Mouse (Mus musculus): Measurements from ENCODE around the gene Suds3. TPM values are rescaled to one million over a fixed set of nuclear protein-coding genes. Genes with fewer than 3 reads are reported as not detected.

Suds3 gene
- polyA plus RNA-seq, 1 experiment from 2014 or later, result 88.6 TPM

DNA sequence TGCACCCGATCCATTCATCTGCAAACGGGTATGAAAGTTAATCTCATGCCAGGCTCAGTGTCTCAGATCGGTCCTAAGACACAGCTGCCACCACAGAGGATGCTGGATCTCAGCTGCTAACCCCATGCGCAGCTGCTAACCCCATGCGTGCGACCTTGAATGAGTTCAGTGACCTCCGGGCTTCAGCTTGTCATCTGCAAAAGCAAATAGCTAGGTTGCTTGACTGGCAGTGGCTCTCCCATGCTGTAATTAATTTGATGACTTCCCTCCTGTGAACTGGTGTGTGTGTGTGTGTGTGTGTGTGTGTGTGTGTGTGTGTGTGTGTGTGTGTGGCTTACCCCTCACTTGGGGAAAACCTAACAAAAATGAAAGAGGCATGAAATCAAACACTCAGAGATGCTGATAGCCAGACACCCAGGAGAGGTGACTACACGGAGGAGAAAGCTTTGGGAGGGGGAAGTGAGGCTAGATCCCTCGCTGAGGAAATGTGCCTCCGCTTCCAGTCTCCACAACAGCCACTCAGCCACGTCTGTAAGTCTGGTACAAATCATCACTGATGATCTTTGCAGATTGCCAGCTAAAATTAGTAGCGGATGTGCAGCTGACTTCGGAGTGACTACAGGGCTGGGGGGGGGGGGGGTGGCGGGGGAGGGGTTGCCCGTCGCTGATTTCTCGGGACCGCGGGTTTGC, 47.0 kb downstream of the Suds3 start:
- no peak for ATAC-seq (ENCODE audit: low FRiP score, low read depth)
- H3K27me3 ChIP-seq, result no peaks in the 10 kb centered on the region
- H3K4me3 ChIP-seq, result peak overlapping the region; percentile 5; the same call in 1 of the 2 replicates
- no peak overlapping the region for H3K27ac ChIP-seq (replicated peaks)
- H3K9ac ChIP-seq, result no peak overlapping the region
- peak overlapping the region; percentile 46 for H3K4me2 ChIP-seq
- H3K4me1 ChIP-seq (replicated peaks), result peaks cover 17% of the 10 kb centered on the region; the same call in 1 of the 2 replicates
- no peaks in the 10 kb centered on the region for H3K36me3 ChIP-seq
- H3K9me3 ChIP-seq, result no peaks in the 10 kb centered on the region
- WGBS, result 17% methylated on average over 19 of the region's 19 CpGs

DNA sequence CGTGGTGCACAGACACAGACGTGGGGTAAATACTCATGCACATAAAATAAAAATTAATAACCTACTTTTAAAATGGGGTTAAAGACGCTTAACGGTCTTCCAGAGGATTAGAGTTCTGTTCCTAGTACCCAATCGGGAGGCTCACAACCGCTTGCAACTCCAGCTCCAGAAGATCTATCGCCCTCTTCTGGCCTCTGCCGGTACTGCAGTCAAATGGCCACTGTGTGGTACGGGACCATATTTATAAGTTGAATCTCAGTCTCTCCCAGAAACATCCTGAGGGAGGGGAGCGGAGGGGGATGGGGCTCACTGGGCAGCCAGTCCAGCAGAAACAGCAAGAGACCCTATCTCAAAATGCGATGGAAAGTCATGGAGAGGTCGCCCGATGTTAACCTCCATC, 47.7 kb downstream of the Suds3 start:
- H3K27me3 ChIP-seq, result no peaks in the 10 kb centered on the region
- 76% methylated on average over 13 of the region's 13 CpGs for WGBS
- H3K9ac ChIP-seq, result no peak overlapping the region
- no peak overlapping the region for H3K27ac ChIP-seq (replicated peaks)
- no peak overlapping the region for H3K4me2 ChIP-seq
- no peak overlapping the region for H3K4me3 ChIP-seq
- peaks cover 17% of the 10 kb centered on the region; the same call in 1 of the 2 replicates for H3K4me1 ChIP-seq (replicated peaks)
- no peaks in the 10 kb centered on the region for H3K9me3 ChIP-seq
- no peaks in the 10 kb centered on the region for H3K36me3 ChIP-seq
- ATAC-seq (ENCODE audit: low FRiP score, low read depth), result no peak

DNA sequence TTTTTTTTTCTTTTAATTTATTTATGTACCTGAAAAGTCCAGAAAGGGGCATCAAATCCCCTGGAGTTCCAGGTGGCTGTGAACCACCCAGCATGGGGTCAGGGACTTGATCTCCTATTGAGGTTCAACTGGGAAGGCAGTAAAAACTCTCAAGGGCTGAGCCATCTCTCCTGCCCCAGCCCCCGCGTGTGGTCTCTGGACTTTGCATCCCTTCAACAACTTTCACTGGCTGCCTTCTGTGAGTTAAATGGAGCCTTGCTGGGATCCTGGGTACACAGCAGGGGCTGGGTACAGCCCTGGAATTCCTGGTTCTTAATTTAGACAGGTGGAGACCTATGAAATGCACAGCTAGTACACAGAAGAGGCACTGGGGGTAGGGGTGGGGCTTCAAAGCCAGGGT, 54.7 kb downstream of the Suds3 start:
- no peaks in the 10 kb centered on the region for H3K36me3 ChIP-seq

DNA sequence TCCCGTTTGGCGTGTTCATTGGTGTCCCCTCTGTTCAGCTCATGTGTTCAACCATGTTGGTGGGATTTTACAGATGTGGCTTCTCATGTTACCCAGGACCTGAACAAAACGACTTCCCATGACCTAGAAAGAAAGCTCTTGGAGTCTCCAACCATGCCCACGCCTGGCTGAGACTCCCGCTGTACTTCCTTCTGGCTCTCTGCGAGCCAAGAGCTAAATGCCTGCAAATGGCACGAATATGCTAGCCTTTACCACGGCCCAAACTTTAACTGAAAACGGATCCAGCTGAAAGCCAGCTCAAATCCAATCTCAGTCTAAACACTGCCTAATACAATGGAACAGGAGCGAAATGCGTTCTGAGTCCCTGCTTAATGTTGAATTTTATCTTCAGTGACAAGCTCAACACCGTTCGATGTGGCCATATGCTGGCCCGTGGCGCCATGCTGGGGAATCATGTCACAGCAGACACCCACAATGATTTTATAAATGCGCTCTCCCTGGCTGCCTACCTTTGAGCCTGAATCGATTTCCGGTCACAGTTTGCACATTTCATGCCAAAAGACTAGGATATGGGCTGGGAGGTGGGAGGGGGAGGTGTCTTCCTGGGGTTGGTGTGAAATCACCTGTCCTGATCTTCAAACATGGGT, 55.3 kb downstream of the Suds3 start:
- ATAC-seq (ENCODE audit: low FRiP score, low read depth), result no peak
- no peak overlapping the region for H3K9ac ChIP-seq
- no peaks in the 10 kb centered on the region for H3K36me3 ChIP-seq
- no peak overlapping the region for H3K4me3 ChIP-seq
- WGBS, result 70% methylated on average over 18 of the region's 18 CpGs
- no peaks in the 10 kb centered on the region for H3K27me3 ChIP-seq
- H3K4me1 ChIP-seq (replicated peaks), result no peaks in the 10 kb centered on the region
- H3K9me3 ChIP-seq, result no peaks in the 10 kb centered on the region
- H3K27ac ChIP-seq (replicated peaks), result no peak overlapping the region
- no peak overlapping the region for H3K4me2 ChIP-seq

More for the DNA sequence above, 54.7 kb downstream of the Suds3 start:
- H3K27ac ChIP-seq (replicated peaks), result no peak overlapping the region
- H3K27me3 ChIP-seq, result no peaks in the 10 kb centered on the region
- H3K9ac ChIP-seq, result no peak overlapping the region
- WGBS, result 48% methylated on average over 2 of the region's 2 CpGs
- no peaks in the 10 kb centered on the region for H3K4me1 ChIP-seq (replicated peaks)
- no peak overlapping the region for H3K4me2 ChIP-seq
- no peaks in the 10 kb centered on the region for H3K9me3 ChIP-seq
- no peak overlapping the region for H3K4me3 ChIP-seq
- ATAC-seq (ENCODE audit: low FRiP score, low read depth), result no peak

DNA sequence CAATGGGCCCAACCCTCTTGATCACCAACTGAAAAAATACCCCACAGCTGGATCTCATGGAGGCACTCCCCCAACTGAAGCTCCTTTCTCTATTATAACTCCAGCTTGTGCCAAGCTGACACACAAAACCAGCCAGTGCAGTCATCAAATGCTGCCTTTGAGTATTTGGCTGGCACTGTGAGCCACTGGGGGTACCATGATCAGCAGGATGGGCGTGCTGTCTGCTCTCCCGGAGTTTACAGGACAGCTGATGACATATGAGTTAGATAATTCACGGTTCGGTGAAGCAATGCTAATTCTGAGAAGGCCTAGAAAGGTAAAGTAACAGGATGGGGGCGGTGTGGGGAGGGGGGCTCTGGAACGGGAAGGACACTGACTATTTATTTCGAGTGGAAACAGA, 66.0 kb downstream of the Suds3 start:
- no peak overlapping the region for H3K9ac ChIP-seq
- H3K9me3 ChIP-seq, result no peaks in the 10 kb centered on the region
- no peak overlapping the region for H3K4me2 ChIP-seq
- no peaks in the 10 kb centered on the region for H3K4me1 ChIP-seq (replicated peaks)
- ATAC-seq (ENCODE audit: low FRiP score, low read depth), result no peak
- no peak overlapping the region for H3K4me3 ChIP-seq
- no peaks in the 10 kb centered on the region for H3K27me3 ChIP-seq
- no peak overlapping the region for H3K27ac ChIP-seq (replicated peaks)
- H3K36me3 ChIP-seq, result no peaks in the 10 kb centered on the region
- WGBS, result 80% methylated on average over 7 of the region's 7 CpGs

DNA sequence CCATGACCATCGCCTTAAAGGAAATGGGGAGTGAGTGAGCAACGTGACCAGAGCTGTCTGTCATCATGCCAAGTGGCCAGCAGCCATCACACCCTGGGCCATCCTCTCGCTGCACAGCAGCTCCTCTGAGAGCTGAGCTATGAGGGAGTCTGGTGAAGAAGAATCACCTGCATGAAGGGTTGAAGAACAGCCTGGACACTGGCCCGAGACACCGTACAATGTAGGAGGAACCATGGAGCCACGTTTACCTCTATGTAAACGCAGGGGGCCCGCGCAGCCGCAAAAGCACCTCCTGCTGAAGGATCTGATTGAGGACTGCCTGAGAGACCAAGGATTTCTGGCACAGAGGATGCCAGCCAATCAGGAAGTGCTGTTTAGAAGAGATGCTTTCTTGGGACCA, 70.8 kb downstream of the Suds3 start:
- H3K36me3 ChIP-seq, result no peaks in the 10 kb centered on the region
- no peaks in the 10 kb centered on the region for H3K4me1 ChIP-seq (replicated peaks)
- no peak overlapping the region for H3K27ac ChIP-seq (replicated peaks)
- no peaks in the 10 kb centered on the region for H3K9me3 ChIP-seq
- no peak overlapping the region for H3K4me3 ChIP-seq
- H3K4me2 ChIP-seq, result no peak overlapping the region
- H3K27me3 ChIP-seq, result no peaks in the 10 kb centered on the region
- H3K9ac ChIP-seq, result no peak overlapping the region
- WGBS, result 60% methylated on average over 10 of the region's 10 CpGs
- ATAC-seq (ENCODE audit: low FRiP score, low read depth), result no peak

DNA sequence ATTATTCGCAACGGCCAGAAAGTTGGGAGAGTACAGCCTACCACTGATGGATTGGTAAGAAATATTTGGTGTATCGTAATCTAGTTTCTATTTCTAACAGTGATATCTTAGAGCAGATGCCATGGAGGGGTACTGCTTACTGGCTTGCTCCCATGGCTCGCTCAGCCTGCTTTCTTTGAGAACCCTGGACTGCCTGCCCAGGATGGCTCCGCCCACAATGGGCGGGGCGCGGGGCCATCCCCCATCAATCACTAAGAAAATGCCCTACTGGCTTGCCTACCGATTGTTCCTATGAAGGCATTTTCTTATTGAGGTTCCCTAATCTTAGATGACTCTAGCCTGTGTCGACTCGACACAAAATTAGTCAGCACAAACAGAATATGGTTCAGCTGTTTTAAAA, 73.3 kb downstream of the Suds3 start:
- no peak overlapping the region for H3K4me2 ChIP-seq

More for the DNA sequence above, 73.3 kb downstream of the Suds3 start:
- Histone ChIP-seq H3K27me3 (no peaks in the 10 kb centered on the region), H3K9me3 (no peaks in the 10 kb centered on the region), H3K4me3 (no peak overlapping the region), H3K4me1 (replicated peaks) (no peaks in the 10 kb centered on the region), H3K36me3 (no peaks in the 10 kb centered on the region), H3K9ac (no peak overlapping the region), H3K27ac (replicated peaks) (no peak overlapping the region)
- ATAC-seq (ENCODE audit: low FRiP score, low read depth), result no peak
- WGBS, result 67% methylated on average over 11 of the region's 11 CpGs

Other genes starting within 250 kb of the Suds3 start
- gene Taok3, start 4.0 kb upstream of the Suds3 start, polyA plus RNA-seq (2015; fragmentation: Nextera tagmentation; extraction: Ambion mirVana), result 57.6 and 57.7 TPM in 2 replicates
- 1,065 and 1,090 TPM in 2 replicates for gene Pebp1, start 171.5 kb upstream of the Suds3 start, polyA plus RNA-seq (2015; fragmentation: Nextera tagmentation; extraction: Ambion mirVana)
- 1.3 and 2.4 TPM in 2 replicates for gene Vsig10, start 203.0 kb upstream of the Suds3 start, polyA plus RNA-seq (2015; fragmentation: Nextera tagmentation; extraction: Ambion mirVana)
- gene Wsb2, start 241.2 kb upstream of the Suds3 start, polyA plus RNA-seq (2015; fragmentation: Nextera tagmentation; extraction: Ambion mirVana), result 288 and 310 TPM in 2 replicates

All from hindbrain, embryonic 15.5 days (tissue).